Mouse (Mus musculus): Measurements from ENCODE around the gene Gpr171.
"Not testable (repeated sequence)": the region's sequence is repeated elsewhere in the genome, so short reads cannot be mapped to it uniquely, and the experiment has no call there.

Gpr171 gene

GRCm38 (mm10) chr3:59101218-59101986 lies at the start of gene Gpr171:
Gene Gpr171, minus strand, starts transcription at chr3:59101821.
- DNase-seq (ENCODE audit: low read depth, low spot score), result no peak

GRCm38 (mm10) chr3:59150624-59151023 lies 49.0 kb upstream of the Gpr171 start:
- no peak for DNase-seq (ENCODE audit: low read depth, low spot score)

- no peak for DNase-seq (ENCODE audit: low read depth, low spot score)
Measured at GRCm38 (mm10) chr3:59149646-59150045, 48.0 kb upstream of the Gpr171 start.

GRCm38 (mm10) chr3:59145194-59145593 lies 43.6 kb upstream of the Gpr171 start:
- DNase-seq (ENCODE audit: low read depth, low spot score), result no peak

- DNase-seq (ENCODE audit: low read depth, low spot score), result no peak
Measured at GRCm38 (mm10) chr3:59141507-59142305, 40.1 kb upstream of the Gpr171 start.

- not testable (repeated sequence) for DNase-seq (ENCODE audit: low read depth, low spot score)
Measured at GRCm38 (mm10) chr3:59140941-59141340, 39.3 kb upstream of the Gpr171 start.

GRCm38 (mm10) chr3:59140115-59140514 lies 38.5 kb upstream of the Gpr171 start:
- DNase-seq (ENCODE audit: low read depth, low spot score), result no peak

GRCm38 (mm10) chr3:59139651-59140051 lies 38.0 kb upstream of the Gpr171 start:
- no peak for DNase-seq (ENCODE audit: low read depth, low spot score)

- DNase-seq (ENCODE audit: low read depth, low spot score), result no peak
Measured at GRCm38 (mm10) chr3:59138946-59139468, 37.4 kb upstream of the Gpr171 start.

- no peak for DNase-seq (ENCODE audit: low read depth, low spot score)
Measured at GRCm38 (mm10) chr3:59135911-59136653, 34.5 kb upstream of the Gpr171 start.

GRCm38 (mm10) chr3:59133189-59133588 lies 31.6 kb upstream of the Gpr171 start:
- DNase-seq (ENCODE audit: low read depth, low spot score), result no peak

- DNase-seq (ENCODE audit: low read depth, low spot score), result no peak
Measured at GRCm38 (mm10) chr3:59131966-59132365, 30.3 kb upstream of the Gpr171 start.

- DNase-seq (ENCODE audit: low read depth, low spot score), result no peak
Measured at GRCm38 (mm10) chr3:59131081-59131480, 29.5 kb upstream of the Gpr171 start.

- no peak for DNase-seq (ENCODE audit: low read depth, low spot score)
Measured at GRCm38 (mm10) chr3:59130431-59130830, 28.8 kb upstream of the Gpr171 start.

GRCm38 (mm10) chr3:59129547-59129946 lies 27.9 kb upstream of the Gpr171 start:
- DNase-seq (ENCODE audit: low read depth, low spot score), result no peak

- DNase-seq (ENCODE audit: low read depth, low spot score), result no peak
Measured at GRCm38 (mm10) chr3:59128681-59129080, 27.1 kb upstream of the Gpr171 start.

- DNase-seq (ENCODE audit: low read depth, low spot score), result no peak
Measured at GRCm38 (mm10) chr3:59125783-59126555, 24.3 kb upstream of the Gpr171 start.

- no peak for DNase-seq (ENCODE audit: low read depth, low spot score)
Measured at GRCm38 (mm10) chr3:59125022-59125421, 23.4 kb upstream of the Gpr171 start.

- no peak for DNase-seq (ENCODE audit: low read depth, low spot score)
Measured at GRCm38 (mm10) chr3:59121780-59122449, 20.3 kb upstream of the Gpr171 start.

- DNase-seq (ENCODE audit: low read depth, low spot score), result no peak
Measured at GRCm38 (mm10) chr3:59121067-59121730, 19.6 kb upstream of the Gpr171 start.

Measured in retina, adult 2 months (tissue).